Mouse (Mus musculus): ENCODE data around the gene Ttc6. TPM values are rescaled to one million over a fixed set of nuclear protein-coding genes. Genes with fewer than 3 reads are reported as not detected.

Ttc6 gene
- 1.0 and 1.3 TPM in 2 replicates for polyA plus RNA-seq (2012; rRNA removed)

GRCm38 (mm10) chr12:57563909-57564308, at the start of gene Ttc6:
Gene Ttc6 (plus strand): TSS chr12:57564113.

GRCm38 (mm10) chr12:57546415-57547201, 17.3 kb upstream of the Ttc6 start, which contains the start of gene Foxa1:
Gene Foxa1 (minus strand): TSS chr12:57546916.

Other genes starting within 250 kb of the Ttc6 start
- 5.1 and 5.9 TPM in 2 replicates for gene Foxa1, start 17.2 kb upstream of the Ttc6 start, polyA plus RNA-seq (2012; rRNA removed)